Mouse (Mus musculus) right cerebral cortex, adult 2 months (tissue): ENCODE results near the gene Aunip.
A peak's percentile ranks its signal among the peaks of the same experiment; 100 is the strongest.
"Not testable (repeated sequence)": the region's sequence is repeated elsewhere in the genome, so short reads cannot be mapped to it uniquely, and the experiment has no call there.

Experiments used
- DNase-seq, 2 experiments: peaks; one replicate each; pipeline ENCODE4 v3.0.0; 2021 to 2022; ENCODE audit warnings: low spot score in 2 of 2

The Aunip gene

GRCm38 (mm10) chr4:134485151-134485900, 25.5 kb upstream of the Aunip start:
- DNase-seq: no peak

- no peak for DNase-seq
These were observed 22.6 kb upstream of the Aunip start for GRCm38 (mm10) chr4:134488211-134488610.

GRCm38 (mm10) chr4:134489986-134490665, 20.7 kb upstream of the Aunip start:
- no peak for DNase-seq

GRCm38 (mm10) chr4:134491716-134492115, 19.1 kb upstream of the Aunip start:
- DNase-seq: no peak

- DNase-seq: not testable (repeated sequence)
These were observed 16.6 kb upstream of the Aunip start for GRCm38 (mm10) chr4:134494161-134494560.

- no peak for DNase-seq
These were observed 15.8 kb upstream of the Aunip start for GRCm38 (mm10) chr4:134494780-134495545.

GRCm38 (mm10) chr4:134495546-134495923, 15.3 kb upstream of the Aunip start:
- DNase-seq: no peak

GRCm38 (mm10) chr4:134496595-134497210, 14.1 kb upstream of the Aunip start, which contains the start of gene Paqr7:
Gene Paqr7 (plus strand): TSS chr4:134496697.
- peak; percentile 74 to 85 for DNase-seq

- no peak for DNase-seq
These were observed 13.6 kb upstream of the Aunip start for GRCm38 (mm10) chr4:134497223-134497622.

- peak in 1 of 2 experiments; percentile 51 for DNase-seq
These were observed 12.6 kb upstream of the Aunip start for GRCm38 (mm10) chr4:134497986-134498731.

GRCm38 (mm10) chr4:134498983-134499382, 11.8 kb upstream of the Aunip start:
- DNase-seq: not testable (repeated sequence)

- no peak for DNase-seq
These were observed 9.7 kb upstream of the Aunip start for GRCm38 (mm10) chr4:134501095-134501494.

- DNase-seq: no peak
These were observed 7.0 kb upstream of the Aunip start for GRCm38 (mm10) chr4:134503686-134504357.

GRCm38 (mm10) chr4:134505303-134505789, 5.5 kb upstream of the Aunip start:
- DNase-seq: no peak

- DNase-seq: no peak
These were observed 4.7 kb upstream of the Aunip start for GRCm38 (mm10) chr4:134505966-134506594.

GRCm38 (mm10) chr4:134506713-134507112, 4.1 kb upstream of the Aunip start:
- DNase-seq: no peak

GRCm38 (mm10) chr4:134510396-134510795, 403 bp upstream of the Aunip start:
- DNase-seq: no peak

GRCm38 (mm10) chr4:134511730-134512129, 931 bp downstream of the Aunip start:
- no peak for DNase-seq

GRCm38 (mm10) chr4:134512798-134513197, 2.0 kb downstream of the Aunip start:
- peak in 1 of 2 experiments; percentile 46 for DNase-seq
